Mouse (Mus musculus) lung, embryonic 14.5 days (tissue): ENCODE data around the gene Tesk2. TPM values are rescaled to one million over a fixed set of nuclear protein-coding genes. Genes with fewer than 3 reads are reported as not detected.
"Not testable (repeated sequence)": the region's sequence is repeated elsewhere in the genome, so short reads cannot be mapped to it uniquely, and the experiment has no call there.

Source experiments
- ATAC-seq: fragments of 200-750 bp; cut with Nextera tagmentation; 2 replicates; pipeline ENCODE4 v1.8.0; 2017; ENCODE audit warnings: mild to moderate bottlenecking, moderate TSS enrichment, moderate library complexity; ENCODE audit not compliant: insufficient read depth
- DNase-seq: peaks from one replicate; pipeline ENCODE4 v3.0.0-alpha.2; 2015
- H3K27ac ChIP-seq: fragments of 300-500 bp; sonication (generic); 2 replicates; pipeline ENCODE4 v1.5.1; 2014; ENCODE audit warnings: low read depth, mild to moderate bottlenecking, moderate library complexity
- H3K27me3 ChIP-seq: fragments of 300-500 bp; sonication (generic); 2 replicates; pipeline ENCODE4 v1.6.1; 2014; ENCODE audit warnings: low read length, control low read depth; ENCODE audit not compliant: insufficient read depth
- H3K36me3 ChIP-seq: fragments of 300-500 bp; sonication (generic); 2 replicates; pipeline ENCODE4 v1.6.1; 2014; ENCODE audit warnings: control low read depth; ENCODE audit not compliant: insufficient read depth
- H3K4me1 ChIP-seq: fragments of 300-500 bp; sonication (generic); 2 replicates; pipeline ENCODE4 v1.6.1; 2014; ENCODE audit warnings: antibody characterized with exemption, control low read depth; ENCODE audit not compliant: insufficient read depth
- H3K4me2 ChIP-seq: fragments of 300-500 bp; sonication (generic); 2 replicates; pipeline ENCODE4 v1.6.1; 2014; ENCODE audit warnings: mild to moderate bottlenecking
- H3K4me3 ChIP-seq: fragments of 300-500 bp; sonication (generic); 2 replicates; pipeline ENCODE4 v1.5.1; 2014; ENCODE audit warnings: low read depth, low read length
- H3K9ac ChIP-seq: fragments of 300-500 bp; sonication (generic); 2 replicates; pipeline ENCODE4 v1.6.1; 2014
- H3K9me3 ChIP-seq: fragments of 300-500 bp; sonication (generic); 2 replicates; pipeline ENCODE4 v1.6.1; 2016; ENCODE audit warnings: low read depth, low read length, control low read depth
- CTCF ChIP-seq: IDR thresholded peaks from 2 replicates; pipeline ENCODE4 v1.5.1; 2016; ENCODE audit warnings: antibody characterized with exemption, low read depth
- WGBS: fragments of 180-500 bp; shearing (Covaris S2); extraction: QIAGEN DNeasy Blood & Tissue Kit; methylation state at CpG from one replicate; pipeline ENCODE4 v1.1.7; 2014; 5-methylcytosine and 5-hydroxymethylcytosine counted together
- polyA plus RNA-seq: library from polyadenylated mRNA; unstranded; fragments of >200 nt; fragmentation: Nextera tagmentation; extraction: Ambion mirVana; gene quantifications from 2 replicates; pipeline ENCODE4 v1.2.1, GENCODE M21; 2014

The Tesk2 gene
- 6.6 and 7.8 TPM in 2 replicates for polyA plus RNA-seq

DNA sequence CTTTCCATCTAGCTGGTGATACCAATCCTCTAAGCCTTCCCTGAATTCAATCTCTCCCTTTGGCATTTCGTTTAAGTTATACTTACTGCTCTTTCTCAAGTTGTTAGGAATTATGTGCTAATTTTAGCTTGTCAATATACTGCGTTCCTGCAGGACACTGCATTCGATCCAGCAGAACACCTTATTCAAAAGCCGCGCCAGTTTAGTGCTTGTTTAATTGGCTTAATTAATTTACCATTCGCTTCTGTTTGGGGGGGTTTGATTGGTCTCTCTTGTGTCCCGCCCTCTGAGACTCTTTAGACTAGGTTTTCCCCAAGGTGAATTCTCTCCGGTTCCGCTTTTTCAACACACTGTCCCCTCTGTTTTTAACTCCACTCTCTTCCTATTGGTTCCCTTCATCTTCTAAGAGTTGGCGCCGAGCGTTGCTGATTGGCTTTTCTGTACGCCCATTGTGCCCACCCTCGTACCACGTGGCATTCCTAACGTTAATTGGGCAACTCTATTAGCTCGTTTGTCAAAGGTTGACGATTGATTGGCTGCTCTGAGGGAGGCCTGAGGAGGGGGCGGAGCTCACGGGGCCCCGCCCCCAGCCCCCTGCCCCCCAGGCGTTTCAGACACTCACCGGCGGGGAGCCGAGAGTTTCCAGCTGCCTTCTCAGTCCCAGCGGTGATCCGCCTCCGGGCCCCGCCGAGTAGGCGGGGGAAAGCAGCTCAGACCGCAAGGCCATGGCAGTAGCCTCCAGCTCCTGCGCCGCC, at the start of gene Tesk2:
TSS of gene Tesk2 (plus strand) at position 606 of the 755 bp plus-strand sequence.
- DNase-seq: peak; percentile 99
- peak within 1 kb of the TSS; percentile 78 for H3K4me3 ChIP-seq
- 0 out of 2 replicates have a peak, but pooled peaks cover 2% of the 10 kb centered on the region for H3K36me3 ChIP-seq
- H3K9ac ChIP-seq: peak within 1 kb of the TSS; percentile 75
- peak; percentile 97 for ATAC-seq
- WGBS: under 1% methylated on average over 34 of the region's 34 CpGs
- H3K4me2 ChIP-seq: peak within 1 kb of the TSS; percentile 81
- no peaks in the 10 kb centered on the region for H3K4me1 ChIP-seq
- H3K27me3 ChIP-seq: no peaks in the 10 kb centered on the region
- H3K9me3 ChIP-seq: no peaks in the 10 kb centered on the region
- no peak for TF ChIP-seq CTCF
- H3K27ac ChIP-seq: peak within 1 kb of the TSS; percentile 68

DNA sequence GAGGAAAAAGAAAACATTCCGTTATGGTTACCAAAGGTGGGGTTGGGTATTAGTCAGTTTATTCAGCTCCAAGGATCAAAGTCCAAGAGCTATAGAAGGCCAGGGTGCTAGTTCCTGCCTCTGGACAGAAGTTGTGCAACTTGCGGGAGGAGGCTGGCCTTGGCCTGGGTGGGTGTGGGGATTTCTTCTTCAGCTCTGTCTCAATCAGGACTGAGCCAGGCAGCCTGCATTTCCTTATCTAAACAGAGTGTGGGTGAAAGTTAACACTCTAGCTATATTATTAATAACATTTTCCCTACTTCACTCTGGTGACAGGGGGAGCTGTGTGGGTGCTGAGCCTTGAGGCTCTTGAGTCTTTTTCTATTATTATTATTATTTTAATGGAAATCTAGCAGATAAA, 48.0 kb upstream of the Tesk2 start:
- no peaks in the 10 kb centered on the region for H3K4me1 ChIP-seq
- no peaks in the 10 kb centered on the region for H3K36me3 ChIP-seq
- DNase-seq: peak; percentile 77
- no peak overlapping the region for H3K4me2 ChIP-seq
- 17% methylated on average over 2 of the region's 2 CpGs for WGBS
- peak; percentile 94 for ATAC-seq
- no peak overlapping the region for H3K9ac ChIP-seq
- no peak overlapping the region for H3K4me3 ChIP-seq
- H3K9me3 ChIP-seq: no peaks in the 10 kb centered on the region
- no peak overlapping the region for H3K27ac ChIP-seq
- no peaks in the 10 kb centered on the region for H3K27me3 ChIP-seq
- TF ChIP-seq CTCF: no peak

- H3K4me3 ChIP-seq, H3K4me1 ChIP-seq, H3K9me3 ChIP-seq, H3K27me3 ChIP-seq, H3K4me2 ChIP-seq, H3K36me3 ChIP-seq, H3K27ac ChIP-seq, ATAC-seq, DNase-seq, H3K9ac ChIP-seq: not testable (repeated sequence)
- WGBS: 85% methylated on average over 6 of the region's 6 CpGs
These were observed 46.0 kb upstream of the Tesk2 start for GRCm38 (mm10) chr4:116674761-116675160.

DNA sequence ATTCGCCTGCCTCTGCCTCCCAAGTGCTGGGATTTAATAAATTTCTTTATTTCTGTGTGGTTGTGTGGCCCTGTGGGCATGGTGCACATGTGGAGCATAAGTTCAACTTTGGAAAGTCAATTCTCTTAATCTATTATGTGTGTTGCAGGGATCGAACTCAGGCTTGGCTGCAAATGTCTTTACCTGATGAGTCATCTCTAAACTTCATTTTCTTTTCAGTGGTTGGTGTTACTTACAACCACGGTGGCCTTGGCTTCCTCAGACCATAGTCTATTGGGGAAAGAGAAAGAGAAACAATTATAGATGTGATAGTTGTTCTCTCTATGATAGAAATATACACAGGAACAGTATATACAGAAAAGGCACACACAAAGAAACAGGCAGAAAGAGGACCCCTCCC, 44.7 kb upstream of the Tesk2 start:
- H3K27ac ChIP-seq: no peak overlapping the region
- no peak for TF ChIP-seq CTCF
- no peaks in the 10 kb centered on the region for H3K4me1 ChIP-seq
- no peak overlapping the region for H3K4me3 ChIP-seq
- WGBS: 79% methylated on average over 3 of the region's 3 CpGs
- no peak overlapping the region for H3K9ac ChIP-seq
- DNase-seq (no peak), ATAC-seq (no peak)
- H3K4me2 ChIP-seq: no peak overlapping the region
- no peaks in the 10 kb centered on the region for H3K36me3 ChIP-seq
- H3K9me3 ChIP-seq: no peaks in the 10 kb centered on the region
- no peaks in the 10 kb centered on the region for H3K27me3 ChIP-seq

GRCm38 (mm10) chr4:116677808-116678207, 42.9 kb upstream of the Tesk2 start:
- H3K4me3 ChIP-seq: no peak overlapping the region
- ATAC-seq (no peak), DNase-seq (no peak)
- H3K4me2 ChIP-seq: no peak overlapping the region
- no peaks in the 10 kb centered on the region for H3K36me3 ChIP-seq
- 69% methylated on average over 1 of the region's 1 CpGs for WGBS
- H3K9me3 ChIP-seq: no peaks in the 10 kb centered on the region
- no peak for TF ChIP-seq CTCF
- no peak overlapping the region for H3K9ac ChIP-seq
- no peak overlapping the region for H3K27ac ChIP-seq
- no peaks in the 10 kb centered on the region for H3K27me3 ChIP-seq
- H3K4me1 ChIP-seq: no peaks in the 10 kb centered on the region

DNA sequence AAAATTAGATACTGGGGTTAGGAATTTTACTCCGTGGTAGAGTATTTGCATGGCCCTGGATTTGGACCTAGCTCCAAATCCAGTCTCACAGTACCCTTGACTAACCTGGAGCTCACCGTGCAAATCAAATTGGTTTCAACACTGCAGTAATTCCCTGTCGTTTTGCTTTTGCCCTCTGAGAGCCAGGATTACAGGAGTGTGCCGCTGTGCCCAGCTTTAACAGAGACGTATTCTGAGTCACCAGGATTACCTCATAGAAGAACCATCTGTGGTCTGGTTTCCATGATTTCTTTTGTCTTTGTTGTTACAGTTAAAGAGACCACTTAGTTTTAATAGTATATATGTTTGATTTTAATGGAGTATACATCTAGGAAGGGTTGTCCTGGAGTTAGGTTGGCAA, 41.6 kb upstream of the Tesk2 start:
- no peak overlapping the region for H3K27ac ChIP-seq
- H3K27me3 ChIP-seq: no peaks in the 10 kb centered on the region
- ATAC-seq (no peak), DNase-seq (no peak)
- H3K36me3 ChIP-seq: no peaks in the 10 kb centered on the region
- no peaks in the 10 kb centered on the region for H3K4me1 ChIP-seq
- H3K9ac ChIP-seq: no peak overlapping the region
- no peak for TF ChIP-seq CTCF
- H3K4me2 ChIP-seq: no peak overlapping the region
- 73% methylated on average over 5 of the region's 5 CpGs for WGBS
- H3K9me3 ChIP-seq: no peaks in the 10 kb centered on the region
- no peak overlapping the region for H3K4me3 ChIP-seq

- not testable (repeated sequence) for H3K9me3 ChIP-seq, H3K27ac ChIP-seq, H3K4me3 ChIP-seq, H3K27me3 ChIP-seq, ATAC-seq, H3K9ac ChIP-seq, DNase-seq, H3K4me2 ChIP-seq, H3K4me1 ChIP-seq, H3K36me3 ChIP-seq
- 83% methylated on average over 4 of the region's 4 CpGs for WGBS
These were observed 40.2 kb upstream of the Tesk2 start for GRCm38 (mm10) chr4:116680521-116680920.
